Mouse (Mus musculus): ENCODE results near the gene Gaa.
"Not testable (repeated sequence)": the region's sequence is repeated elsewhere in the genome, so short reads cannot be mapped to it uniquely, and the experiment has no call there.

Gaa gene

GRCm38 (mm10) chr11:119256557-119256956 is 11.1 kb upstream of the Gaa start:
- DNase-seq (ENCODE audit: low spot score): not testable (repeated sequence)

- no peak for DNase-seq (ENCODE audit: low spot score)
Measured at GRCm38 (mm10) chr11:119258216-119258571, 9.5 kb upstream of the Gaa start.

GRCm38 (mm10) chr11:119258572-119259322 is 8.9 kb upstream of the Gaa start:
- peak; percentile 57 for DNase-seq (ENCODE audit: low spot score)

- DNase-seq (ENCODE audit: low spot score): no peak
Measured at GRCm38 (mm10) chr11:119259977-119260376, 7.7 kb upstream of the Gaa start.

GRCm38 (mm10) chr11:119264413-119264812 is 3.3 kb upstream of the Gaa start:
- no peak for DNase-seq (ENCODE audit: low spot score)

- no peak for DNase-seq (ENCODE audit: low spot score)
Measured at GRCm38 (mm10) chr11:119265811-119266210, 1.9 kb upstream of the Gaa start.

GRCm38 (mm10) chr11:119267241-119267674 is 429 bp upstream of the Gaa start:
- DNase-seq (ENCODE audit: low spot score): no peak

- no peak for DNase-seq (ENCODE audit: low spot score)
Measured at GRCm38 (mm10) chr11:119268557-119269195, 989 bp downstream of the Gaa start.

- not testable (repeated sequence) for DNase-seq (ENCODE audit: low spot score)
Measured at GRCm38 (mm10) chr11:119272492-119272891, 4.8 kb downstream of the Gaa start.

GRCm38 (mm10) chr11:119273186-119273930 is 5.7 kb downstream of the Gaa start:
- DNase-seq (ENCODE audit: low spot score): no peak

GRCm38 (mm10) chr11:119281030-119281429 is 13.3 kb downstream of the Gaa start:
- no peak for DNase-seq (ENCODE audit: low spot score)

GRCm38 (mm10) chr11:119285791-119286527 is 18.3 kb downstream of the Gaa start:
- no peak for DNase-seq (ENCODE audit: low spot score)

- DNase-seq (ENCODE audit: low spot score): no peak
Measured at GRCm38 (mm10) chr11:119287207-119287992, 19.7 kb downstream of the Gaa start.

- DNase-seq (ENCODE audit: low spot score): not testable (repeated sequence)
Measured at GRCm38 (mm10) chr11:119292861-119293260, 25.2 kb downstream of the Gaa start.

- no peak for DNase-seq (ENCODE audit: low spot score)
Measured at GRCm38 (mm10) chr11:119297996-119298395, 30.3 kb downstream of the Gaa start.

- DNase-seq (ENCODE audit: low spot score): no peak
Measured at GRCm38 (mm10) chr11:119298917-119299316, 31.2 kb downstream of the Gaa start.

- DNase-seq (ENCODE audit: low spot score): peak; percentile 99
Measured at GRCm38 (mm10) chr11:119299391-119300245, 31.9 kb downstream of the Gaa start, which contains the start of gene Eif4a3. TSS of gene Eif4a3 (minus strand) at chr11:119300089.

GRCm38 (mm10) chr11:119300246-119300935 is 32.7 kb downstream of the Gaa start:
- DNase-seq (ENCODE audit: low spot score): no peak

- DNase-seq (ENCODE audit: low spot score): no peak
Measured at GRCm38 (mm10) chr11:119300986-119301385, 33.3 kb downstream of the Gaa start.
